Mouse (Mus musculus): ENCODE data around the gene Nat8f2. TPM values are rescaled to one million over a fixed set of nuclear protein-coding genes. Genes with fewer than 3 reads are reported as not detected.

Gene Nat8f2
- polyA plus RNA-seq, 1 experiment from 2014 or later, result not detected

Other genes starting within 250 kb of the Nat8f2 start
- gene Nat8f7, start 156.0 kb downstream of the Nat8f2 start, polyA plus RNA-seq (2014; fragmentation: Nextera tagmentation; extraction: Ambion mirVana), result 0.11 TPM in 1 of 2 replicates, not detected in the other
- gene Nat8f3, start 103.4 kb downstream of the Nat8f2 start, polyA plus RNA-seq (2014; fragmentation: Nextera tagmentation; extraction: Ambion mirVana), result 0.24 and 0.47 TPM in 2 replicates
- gene Nat8f6, start 48.2 kb downstream of the Nat8f2 start, polyA plus RNA-seq (2014; fragmentation: Nextera tagmentation; extraction: Ambion mirVana), result not detected in 2 replicates
- not detected in 2 replicates for gene Nat8f5, start 48.2 kb downstream of the Nat8f2 start, polyA plus RNA-seq (2014; fragmentation: Nextera tagmentation; extraction: Ambion mirVana)
- gene Nat8, start 37.1 kb downstream of the Nat8f2 start, polyA plus RNA-seq (2014; fragmentation: Nextera tagmentation; extraction: Ambion mirVana), result 0.47 TPM in 1 of 2 replicates, not detected in the other
- gene Nat8f4, start 35.7 kb upstream of the Nat8f2 start, polyA plus RNA-seq (2014; fragmentation: Nextera tagmentation; extraction: Ambion mirVana), result 6.2 and 6.6 TPM in 2 replicates
- 43.5 and 49.2 TPM in 2 replicates for gene Tprkb, start 42.7 kb upstream of the Nat8f2 start, polyA plus RNA-seq (2014; fragmentation: Nextera tagmentation; extraction: Ambion mirVana)
- gene Nat8f1, start 46.5 kb upstream of the Nat8f2 start, polyA plus RNA-seq (2014; fragmentation: Nextera tagmentation; extraction: Ambion mirVana), result 14.6 and 17.9 TPM in 2 replicates
- gene Dusp11, start 92.5 kb upstream of the Nat8f2 start, polyA plus RNA-seq (2014; fragmentation: Nextera tagmentation; extraction: Ambion mirVana), result 52.5 and 56.7 TPM in 2 replicates
- not detected in 2 replicates for gene Figla, start 147.0 kb upstream of the Nat8f2 start, polyA plus RNA-seq (2014; fragmentation: Nextera tagmentation; extraction: Ambion mirVana)
- 102 and 111 TPM in 2 replicates for gene Add2, start 159.5 kb upstream of the Nat8f2 start, polyA plus RNA-seq (2014; fragmentation: Nextera tagmentation; extraction: Ambion mirVana)

Measured in hindbrain, embryonic 14.5 days (tissue).